Mouse (Mus musculus): ENCODE measurements at regions not wholly inside any gene's neighbourhood (a gene's known extent, or its start where the extent isn't known, plus 50 kb on each side); places are given as distances from the start of the nearest gene placed in this dataset.

- DNase-seq (ENCODE audit: extremely low spot score in 1 of 2, low spot score in 2 of 2), result no peak
Observed at GRCm38 (mm10) chr3:119911532-119911931, 127.3 kb upstream of the Ptbp2 start.

GRCm38 (mm10) chr3:119904244-119904643 lies 120.0 kb upstream of the Ptbp2 start:
- intact Hi-C loops (cut with DNase I), result no loop called here
- no peak for DNase-seq (ENCODE audit: extremely low spot score in 1 of 2, low spot score in 2 of 2)

More at GRCm38 (mm10) chr3:119911532-119911931, 127.3 kb upstream of the Ptbp2 start:
- intact Hi-C loops (cut with DNase I), result no loop called here

GRCm38 (mm10) chr3:119895141-119895540 lies 110.9 kb upstream of the Ptbp2 start:
- DNase-seq (ENCODE audit: extremely low spot score in 1 of 2, low spot score in 2 of 2), result no peak
- intact Hi-C loops (cut with DNase I), result no loop called here

- intact Hi-C loops (cut with DNase I), result no loop called here
Observed at GRCm38 (mm10) chr3:119894035-119894434, 109.8 kb upstream of the Ptbp2 start.

GRCm38 (mm10) chr3:119893165-119893910 lies 109.1 kb upstream of the Ptbp2 start:
- DNase-seq (ENCODE audit: extremely low spot score in 1 of 2, low spot score in 2 of 2), result no peak
- intact Hi-C loops (cut with DNase I), result no loop called here

More at GRCm38 (mm10) chr3:119894035-119894434, 109.8 kb upstream of the Ptbp2 start:
- no peak for DNase-seq (ENCODE audit: extremely low spot score in 1 of 2, low spot score in 2 of 2)

- intact Hi-C loops (cut with DNase I), result no loop called here
- no peak for DNase-seq (ENCODE audit: extremely low spot score in 1 of 2, low spot score in 2 of 2)
Observed at GRCm38 (mm10) chr3:119892533-119893164, 108.4 kb upstream of the Ptbp2 start.

- no peak for DNase-seq (ENCODE audit: extremely low spot score in 1 of 2, low spot score in 2 of 2)
- intact Hi-C loops (cut with DNase I), result no loop called here
Observed at GRCm38 (mm10) chr3:119890911-119891310, 106.6 kb upstream of the Ptbp2 start.

- DNase-seq (ENCODE audit: extremely low spot score in 1 of 2, low spot score in 2 of 2), result no peak
- intact Hi-C loops (cut with DNase I), result no loop called here
Observed at GRCm38 (mm10) chr3:119888487-119888886, 104.2 kb upstream of the Ptbp2 start.

- no peak for DNase-seq (ENCODE audit: extremely low spot score in 1 of 2, low spot score in 2 of 2)
- intact Hi-C loops (cut with DNase I), result no loop called here
Observed at GRCm38 (mm10) chr3:119876395-119876794, 92.1 kb upstream of the Ptbp2 start.

- intact Hi-C loops (cut with DNase I), result no loop called here
- no peak for DNase-seq (ENCODE audit: extremely low spot score in 1 of 2, low spot score in 2 of 2)
Observed at GRCm38 (mm10) chr3:119875061-119875460, 90.8 kb upstream of the Ptbp2 start.

- intact Hi-C loops (cut with DNase I), result no loop called here
- DNase-seq (ENCODE audit: extremely low spot score in 1 of 2, low spot score in 2 of 2), result peak; percentile 33 to 73
Observed at GRCm38 (mm10) chr3:119862194-119862957, 78.1 kb upstream of the Ptbp2 start.
